Mouse (Mus musculus) MEL (cell line): ENCODE measurements around the gene Ccdc71. TPM values are rescaled to one million over a fixed set of nuclear protein-coding genes. Genes with fewer than 3 reads are reported as not detected.

Source experiments
- DNase-seq: peaks from one replicate; pipeline ENCODE4 v3.0.0; 2011; ENCODE audit warnings: low read depth, low spot score
- H3K27ac ChIP-seq: 2 replicates; pipeline ENCODE4 v1.5.1; 2012; ENCODE audit warnings: low read depth, mild to moderate bottlenecking, control low read depth, low read length, moderate library complexity; ENCODE audit not compliant: control insufficient read depth
- H3K27me3 ChIP-seq, 2 experiments: fragments of 150-350 bp in 1 of 2; sonication (generic) in 1 of 2; 2 replicates each; pipeline ENCODE4 v1.6.1; 2012; ENCODE audit warnings: low read length in 2 of 2, mild to moderate bottlenecking in 2 of 2, improper control_type of control experiment in 1 of 2, moderate library complexity in 1 of 2; ENCODE audit not compliant: insufficient read depth in 2 of 2, control insufficient read depth in 1 of 2
- H3K36me3 ChIP-seq, 2 experiments: 2 replicates each; pipeline ENCODE4 v1.6.1; 2012 to 2014; ENCODE audit warnings: low read length in 2 of 2, improper control_type of control experiment in 1 of 2, inconsistent platforms in 1 of 2, mild to moderate bottlenecking in 1 of 2; ENCODE audit not compliant: insufficient read depth in 2 of 2, control insufficient read depth in 1 of 2
- H3K4me1 ChIP-seq, 2 experiments: fragments of 150-350 bp in 1 of 2; sonication (generic) in 1 of 2; 2 replicates each; pipeline ENCODE4 v1.6.1; 2012; ENCODE audit warnings: low read length in 2 of 2, improper control_type of control experiment in 1 of 2, mild to moderate bottlenecking in 1 of 2; ENCODE audit not compliant: insufficient read depth in 2 of 2, control insufficient read depth in 1 of 2
- H3K4me3 ChIP-seq, 2 experiments: fragments of 150-350 bp in 1 of 2; sonication (generic) in 1 of 2; 2 replicates each; pipeline ENCODE4 v1.5.1; 2012; ENCODE audit warnings: low read depth in 2 of 2, low read length in 2 of 2, mild to moderate bottlenecking in 2 of 2, moderate library complexity in 2 of 2, control low read depth in 1 of 2, improper control_type of control experiment in 1 of 2; ENCODE audit not compliant: control insufficient read depth in 1 of 2, insufficient read depth in 1 of 2
- H3K79me2 ChIP-seq: 2 replicates; pipeline ENCODE4 v1.6.1; 2012; ENCODE audit warnings: mild to moderate bottlenecking, low read length, moderate library complexity; ENCODE audit not compliant: control insufficient read depth, poor library complexity, insufficient read depth
- H3K9ac ChIP-seq: 2 replicates; pipeline ENCODE4 v1.6.1; 2012; ENCODE audit warnings: low read depth, mild to moderate bottlenecking, control low read depth, low read length, moderate library complexity; ENCODE audit not compliant: control insufficient read depth, poor library complexity, severe bottlenecking
- H3K9me3 ChIP-seq: fragments of 150-350 bp; sonication (generic); replicated peaks from 2 replicates; pipeline ENCODE4 v1.6.1; 2012; ENCODE audit warnings: mild to moderate bottlenecking, low read length, improper control_type of control experiment, moderate library complexity; ENCODE audit not compliant: insufficient read depth
- CHD1 ChIP-seq: IDR thresholded peaks from 2 replicates; pipeline ENCODE4 v1.6.1; 2012; ENCODE audit warnings: low read depth, mild to moderate bottlenecking, inconsistent platforms, low read length, improper control_type of control experiment
- ELF1 ChIP-seq: IDR thresholded peaks from 2 replicates; pipeline ENCODE4 v1.6.1; 2014; ENCODE audit warnings: low read depth, mild to moderate bottlenecking, inconsistent platforms, low read length, improper control_type of control experiment, moderate library complexity
- ETS1 ChIP-seq: IDR thresholded peaks from 2 replicates; pipeline ENCODE4 v1.6.1; 2012; ENCODE audit warnings: low read depth, mild to moderate bottlenecking, inconsistent platforms, low read length, improper control_type of control experiment, moderate library complexity
- GABPA ChIP-seq: IDR thresholded peaks from 2 replicates; pipeline ENCODE4 v1.6.1; 2012; ENCODE audit warnings: low read depth, mild to moderate bottlenecking, inconsistent platforms, low read length, improper control_type of control experiment, moderate library complexity
- GATA1 ChIP-seq: IDR thresholded peaks from 2 replicates; pipeline ENCODE4 v1.6.1; 2011; ENCODE audit warnings: low read depth, low read length, improper control_type of control experiment
- HCFC1 ChIP-seq: IDR thresholded peaks from 2 replicates; pipeline ENCODE4 v1.6.1; 2012; ENCODE audit warnings: low read depth, mild to moderate bottlenecking, inconsistent platforms, low read length, improper control_type of control experiment, moderate library complexity
- MAFK ChIP-seq: IDR thresholded peaks from 2 replicates; pipeline ENCODE4 v1.6.1; 2011; ENCODE audit warnings: low read depth, mild to moderate bottlenecking, low read length, improper control_type of control experiment, borderline replicate concordance
- MAX ChIP-seq: IDR thresholded peaks from 2 replicates; pipeline ENCODE4 v1.6.1; 2011; ENCODE audit warnings: low read length, improper control_type of control experiment
- MAZ ChIP-seq: IDR thresholded peaks from 2 replicates; pipeline ENCODE4 v1.6.1; 2012; ENCODE audit warnings: low read depth, mild to moderate bottlenecking, inconsistent platforms, low read length, improper control_type of control experiment
- MXI1 ChIP-seq: IDR thresholded peaks from 2 replicates; pipeline ENCODE4 v1.6.1; 2011; ENCODE audit warnings: mild to moderate bottlenecking, low read depth, low read length, improper control_type of control experiment
- MYB ChIP-seq: IDR thresholded peaks from 2 replicates; pipeline ENCODE4 v1.6.1; 2011; ENCODE audit warnings: mild to moderate bottlenecking, low read depth, low read length, improper control_type of control experiment
- POLR2AphosphoS2 ChIP-seq: IDR thresholded peaks from 2 replicates; pipeline ENCODE4 v1.6.1; 2011; ENCODE audit warnings: low read length, improper control_type of control experiment
- SIN3A ChIP-seq: IDR thresholded peaks from 2 replicates; pipeline ENCODE4 v1.6.1; 2012; ENCODE audit warnings: low read length, improper control_type of control experiment, inconsistent platforms
- TBP ChIP-seq: IDR thresholded peaks from 2 replicates; pipeline ENCODE4 v1.8.0; 2011; ENCODE audit warnings: low read depth, low read length, improper control_type of control experiment
- TCF12 ChIP-seq: IDR thresholded peaks from 2 replicates; pipeline ENCODE4 v1.6.1; 2014; ENCODE audit warnings: low read depth, mild to moderate bottlenecking, inconsistent platforms, low read length, improper control_type of control experiment, moderate library complexity
- USF2 ChIP-seq, 2 experiments: IDR thresholded peaks; 2 replicates each; pipeline ENCODE4 v1.6.1; 2011 to 2012; ENCODE audit warnings: improper control_type of control experiment in 2 of 2, low read length in 2 of 2, borderline replicate concordance in 1 of 2, inconsistent platforms in 1 of 2, low read depth in 1 of 2, mild to moderate bottlenecking in 1 of 2; ENCODE audit not compliant: insufficient read depth in 1 of 2
- ZNF384 ChIP-seq: IDR thresholded peaks from 2 replicates; pipeline ENCODE4 v1.6.1; 2012; ENCODE audit warnings: low read depth, mild to moderate bottlenecking, inconsistent platforms, low read length, improper control_type of control experiment
- polyA plus RNA-seq, 2 experiments: library from polyadenylated mRNA; stranded (reverse) in 1 of 2; unstranded in 1 of 2; fragments of >175 nt in 1 of 2; fragments of >200 nt in 1 of 2; gene quantifications; 2 replicates each; pipeline versions ENCODE4 v1.2.1 to v1.2.4; 2012; ENCODE audit warnings: low replicate concordance in 2 of 2, low read depth in 1 of 2; ENCODE audit not compliant: insufficient read length in 2 of 2, insufficient read depth in 1 of 2, missing spikeins in 1 of 2
- total RNA-seq: library from RNA; depleted of rRNA; stranded (reverse); fragments of 300-350 nt; gene quantifications from 2 replicates; pipeline ENCODE4 v1.2.3, GENCODE M21; 2012; rRNA removed

The Ccdc71 gene
- total and polyA plus RNA-seq, 3 experiments = 23.1 to 39.9 TPM; not detected in 1

DNA sequence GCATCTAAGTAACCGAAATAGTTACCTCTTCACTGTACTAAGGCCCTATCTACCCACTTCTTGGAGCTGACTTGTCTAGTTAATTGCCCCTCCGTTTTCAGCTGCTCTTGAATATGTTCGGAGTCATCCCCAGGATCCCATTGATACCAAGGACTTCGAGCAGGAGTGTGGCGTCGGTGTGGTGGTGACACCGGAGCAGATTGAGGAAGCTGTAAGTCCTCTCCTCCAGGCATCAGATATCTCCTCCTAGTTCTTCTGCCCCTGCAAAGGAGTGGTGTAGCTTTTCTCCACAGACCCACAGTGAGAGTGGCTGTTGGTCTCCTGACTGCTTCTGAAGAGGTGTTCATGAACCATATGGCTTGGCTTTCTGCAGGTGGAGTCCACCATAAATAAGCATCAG is 48.4 kb downstream of the Ccdc71 start:
- Histone ChIP-seq H3K4me1 (peaks cover 3 to 11% of the 10 kb centered on the region in 2 experiments), H3K9ac (peak overlapping the region; percentile 81), H3K79me2 (peaks cover 15% of the 10 kb centered on the region), H3K4me3 (peak overlapping the region; percentile 80 to 86), H3K36me3 (peaks cover 5 to 10% of the 10 kb centered on the region in 2 experiments), H3K27me3 (no peaks in the 10 kb centered on the region), H3K27ac (peak overlapping the region; percentile 79), H3K9me3 (no peaks in the 10 kb centered on the region)
- DNase-seq = peak; percentile 69
- TF ChIP-seq ZNF384 = no peak
- TF ChIP-seq MXI1 = no peak
- TF ChIP-seq ELF1 = no peak
- TF ChIP-seq GABPA = no peak
- 0 out of 2 replicates have a peak, but pooled peaks have one; percentile 34 for TF ChIP-seq GATA1
- TF ChIP-seq HCFC1 = no peak
- TF ChIP-seq MYB = no peak
- TF ChIP-seq USF2 (IDR thresholded peaks at IDR 0.05; ENCODE audit: borderline replicate concordance in 1 of 2, insufficient read depth in 1 of 2, low read depth in 1 of 2, low read length in 2 of 2) = no peak
- no peak for TF ChIP-seq MAZ
- no peak for TF ChIP-seq MAX
- TF ChIP-seq MAFK = no peak
- no peak for TF ChIP-seq SIN3A
- peak; percentile 71; the same call in 1 of the 2 replicates for TF ChIP-seq TBP
- TF ChIP-seq TCF12 = no peak
- TF ChIP-seq ETS1 = no peak
- 0 out of 2 replicates have a peak, but pooled peaks have one; percentile 42 for TF ChIP-seq CHD1
- no peak for TF ChIP-seq POLR2AphosphoS2

Other genes starting within 250 kb of the Ccdc71 start
- 7.8 and 8.1 TPM in 2 replicates for gene Dag1, start 196.6 kb upstream of the Ccdc71 start, total RNA-seq
- 10 to 100 TPM in 1 of 2 experiments, not detected in 1; 27.6 TPM for gene Dag1, start 196.6 kb upstream of the Ccdc71 start, polyA plus RNA-seq
- 1.6 and 2.0 TPM in 2 replicates for gene Nicn1, start 170.1 kb upstream of the Ccdc71 start, total RNA-seq
- 1 to 10 TPM in 1 of 2 experiments, not detected in 1; 4.7 TPM for gene Nicn1, start 170.1 kb upstream of the Ccdc71 start, polyA plus RNA-seq
- gene Amt, start 163.7 kb upstream of the Ccdc71 start, total RNA-seq = 0.15 and 0.26 TPM in 2 replicates
- gene Amt, start 163.7 kb upstream of the Ccdc71 start, polyA plus RNA-seq = under 1 TPM in 1 of 2 experiments, not detected in 1; 0.58 TPM
- 80.9 and 83.1 TPM in 2 replicates for gene Rhoa, start 154.4 kb upstream of the Ccdc71 start, total RNA-seq
- gene Rhoa, start 154.4 kb upstream of the Ccdc71 start, polyA plus RNA-seq = 100 to 1,000 TPM in 1 of 2 experiments, not detected in 1; 241 TPM
- 3.4 and 4.9 TPM in 2 replicates for gene Tcta, start 154.4 kb upstream of the Ccdc71 start, total RNA-seq
- 1 to 10 TPM in 1 of 2 experiments, not detected in 1; 7.0 TPM for gene Tcta, start 154.4 kb upstream of the Ccdc71 start, polyA plus RNA-seq
- gene Gpx1, start 121.6 kb upstream of the Ccdc71 start, total RNA-seq = 1,163 and 1,351 TPM in 2 replicates
- gene Gpx1, start 121.6 kb upstream of the Ccdc71 start, polyA plus RNA-seq = 1,000 to 10,000 TPM; 1,085 to 1,266 TPM
- 85.4 and 88.4 TPM in 2 replicates for gene Usp4, start 112.7 kb upstream of the Ccdc71 start, total RNA-seq
- 100 to 1,000 TPM in 1 of 2 experiments, not detected in 1; 128 TPM for gene Usp4, start 112.7 kb upstream of the Ccdc71 start, polyA plus RNA-seq
- 0.69 and 0.92 TPM in 2 replicates for gene 1700102P08Rik, start 67.7 kb upstream of the Ccdc71 start, total RNA-seq
- gene 1700102P08Rik, start 67.7 kb upstream of the Ccdc71 start, polyA plus RNA-seq = 1 to 10 TPM in 1 of 2 experiments, not detected in 1; 1.0 TPM
- not detected in 2 replicates for gene Ccdc36, start 32.0 kb upstream of the Ccdc71 start, total RNA-seq
- gene Ccdc36, start 32.0 kb upstream of the Ccdc71 start, polyA plus RNA-seq = not detected
- not detected in 2 replicates for gene BC048562, start 24.0 kb upstream of the Ccdc71 start, total RNA-seq
- gene BC048562, start 24.0 kb upstream of the Ccdc71 start, polyA plus RNA-seq = not detected
- gene Klhdc8b, start 1.1 kb downstream of the Ccdc71 start, total RNA-seq = 48.0 and 71.9 TPM in 2 replicates
- gene Klhdc8b, start 1.1 kb downstream of the Ccdc71 start, polyA plus RNA-seq = 10 to 100 TPM; 57.3 to 77.2 TPM
- 0.56 and 0.58 TPM in 2 replicates for gene Lamb2, start 19.2 kb downstream of the Ccdc71 start, total RNA-seq
- gene Lamb2, start 19.2 kb downstream of the Ccdc71 start, polyA plus RNA-seq = under 1 TPM in 1 of 2 experiments, not detected in 1; 0.84 TPM
- 69.0 and 76.1 TPM in 2 replicates for gene Usp19, start 30.1 kb downstream of the Ccdc71 start, total RNA-seq
- 100 to 1,000 TPM in 1 of 2 experiments, not detected in 1; 162 TPM for gene Usp19, start 30.1 kb downstream of the Ccdc71 start, polyA plus RNA-seq
- gene Qars, start 47.2 kb downstream of the Ccdc71 start, total RNA-seq = 267 and 286 TPM in 2 replicates
- gene Qars, start 47.2 kb downstream of the Ccdc71 start, polyA plus RNA-seq = 100 to 1,000 TPM in 1 of 2 experiments, not detected in 1; 407 TPM
- gene Qrich1, start 56.3 kb downstream of the Ccdc71 start, total RNA-seq = 122 and 126 TPM in 2 replicates
- gene Qrich1, start 56.3 kb downstream of the Ccdc71 start, polyA plus RNA-seq = 100 to 1,000 TPM in 1 of 2 experiments, 10 to 100 TPM in 1; 84.5 to 161 TPM
- 488 and 550 TPM in 2 replicates for gene Impdh2, start 99.8 kb downstream of the Ccdc71 start, total RNA-seq
- 100 to 1,000 TPM in 1 of 2 experiments, not detected in 1; 519 TPM for gene Impdh2, start 99.8 kb downstream of the Ccdc71 start, polyA plus RNA-seq
- 38.0 and 42.7 TPM in 2 replicates for gene Ndufaf3, start 106.9 kb downstream of the Ccdc71 start, total RNA-seq
- 10 to 100 TPM in 1 of 2 experiments, not detected in 1; 66.8 TPM for gene Ndufaf3, start 106.9 kb downstream of the Ccdc71 start, polyA plus RNA-seq
- 64.9 and 85.8 TPM in 2 replicates for gene Dalrd3, start 109.4 kb downstream of the Ccdc71 start, total RNA-seq
- 100 to 1,000 TPM in 1 of 2 experiments, not detected in 1; 126 TPM for gene Dalrd3, start 109.4 kb downstream of the Ccdc71 start, polyA plus RNA-seq
- 43.2 and 43.5 TPM in 2 replicates for gene Wdr6, start 118.2 kb downstream of the Ccdc71 start, total RNA-seq
- gene Wdr6, start 118.2 kb downstream of the Ccdc71 start, polyA plus RNA-seq = 10 to 100 TPM in 1 of 2 experiments, not detected in 1; 44.9 TPM
- 0.08 and 0.10 TPM in 2 replicates for gene P4htm, start 137.1 kb downstream of the Ccdc71 start, total RNA-seq
- gene P4htm, start 137.1 kb downstream of the Ccdc71 start, polyA plus RNA-seq = under 1 TPM in 1 of 2 experiments, not detected in 1; 0.22 TPM
- 55.8 and 59.6 TPM in 2 replicates for gene Arih2, start 188.9 kb downstream of the Ccdc71 start, total RNA-seq
- gene Arih2, start 188.9 kb downstream of the Ccdc71 start, polyA plus RNA-seq = 10 to 100 TPM in 1 of 2 experiments, not detected in 1; 66.5 TPM
- gene Slc25a20, start 201.6 kb downstream of the Ccdc71 start, total RNA-seq = 15.6 and 19.3 TPM in 2 replicates
- gene Slc25a20, start 201.6 kb downstream of the Ccdc71 start, polyA plus RNA-seq = 10 to 100 TPM in 1 of 2 experiments, not detected in 1; 24.1 TPM
- 18.9 and 22.4 TPM in 2 replicates for gene Prkar2a, start 228.8 kb downstream of the Ccdc71 start, total RNA-seq
- gene Prkar2a, start 228.8 kb downstream of the Ccdc71 start, polyA plus RNA-seq = 100 to 1,000 TPM in 1 of 2 experiments, 10 to 100 TPM in 1; 87.9 to 230 TPM